20 mouse cellular contexts compared by ENCODE assay signal in the genomic region with DNA sequence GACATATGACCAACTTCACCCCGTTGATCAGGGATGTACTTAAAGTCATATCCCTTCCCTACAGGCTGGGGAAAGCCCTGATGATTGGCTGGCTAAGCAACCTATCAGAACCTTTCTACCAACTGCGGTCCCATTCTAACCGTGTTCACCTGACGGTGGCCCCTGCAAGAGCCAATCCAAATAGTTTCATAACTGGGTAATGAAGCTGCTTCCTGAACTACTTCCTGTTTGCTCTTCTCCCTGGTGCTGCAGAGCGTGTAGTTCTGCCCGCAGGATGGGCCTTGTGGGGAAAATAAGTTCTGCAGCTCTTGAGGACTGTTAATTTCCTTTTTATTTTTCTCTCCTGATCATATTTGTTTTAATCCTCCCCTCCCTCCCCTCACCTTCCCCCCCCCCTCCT.
DNase-seq lines count a peak whose midpoint lies in the region; ATAC-seq and TF ChIP-seq lines count a peak whose summit lies in the region.
"Had no signal": no experiment of that assay in that cellular context is flagged by ENCODE, and none has a peak within 500 bp of the region (broad histone marks: within the 10 kb centered on the region; RNA-seq: fewer than 3 reads in every experiment).

No protein-coding gene starts in this region.

- TF ChIP-seq POLR2A in testis, adult 2 months (IDR thresholded peaks at IDR 0.05; ENCODE audit: control insufficient read depth, low read depth, low read length) = no peak; the same call in 1 of the 2 replicates

- no peaks in the 10 kb centered on the region for H3K27me3 ChIP-seq in testis, adult 2 months (ENCODE audit: control insufficient read depth, insufficient read depth, low read length)
- H3K27me3 ChIP-seq: CH12.LX; embryonic facial prominence, embryonic 12.5 days; forebrain, embryonic 15.5 days; heart, embryonic 13.5 days; hindbrain, embryonic 12.5 days had no signal

- H3K4me1 ChIP-seq in testis, adult 2 months (ENCODE audit: control insufficient read depth, insufficient read depth, low read length) = peaks cover 7% of the 10 kb centered on the region; the same call in 1 of the 2 replicates
- H3K4me1 ChIP-seq: forebrain, embryonic 15.5 days had no signal

- H3K36me3 ChIP-seq in testis, adult 2 months (ENCODE audit: control insufficient read depth, insufficient read depth, low read length) = no peaks in the 10 kb centered on the region
- H3K36me3 ChIP-seq: embryonic facial prominence, embryonic 12.5 days; forebrain, embryonic 15.5 days; hindbrain, embryonic 12.5 days had no signal

- TF ChIP-seq CTCF in testis, adult 2 months (IDR thresholded peaks at IDR 0.05; ENCODE audit: control insufficient read depth, insufficient read depth, insufficient replicate concordance, low read depth, low read length) = no peak

- H3K27ac ChIP-seq in testis, adult 2 months (ENCODE audit: control insufficient read depth, insufficient read depth, low read depth, low read length) = no peak overlapping the region
- H3K27ac ChIP-seq: embryonic facial prominence, embryonic 12.5 days; forebrain, embryonic 15.5 days; heart, embryonic 13.5 days; hindbrain, embryonic 12.5 days had no signal

- no peak for DNase-seq in testis, postnatal 10 days (ENCODE audit: low spot score)
- no peak for DNase-seq in adrenal gland, postnatal 10 days
- DNase-seq in liver = no peak
- DNase-seq: adrenal gland, postnatal 14 days; cerebellum, adult 2 months; cerebellum, postnatal 14 days; gastrocnemius, postnatal 10 days; heart, postnatal 36 days had no signal

- peak overlapping the region; percentile 49 for H3K4me3 ChIP-seq in testis, adult 2 months (ENCODE audit: control insufficient read depth, low read depth, low read length)
- H3K4me3 ChIP-seq: embryonic facial prominence, embryonic 12.5 days; forebrain, embryonic 15.5 days; heart, embryonic 13.5 days; hindbrain, embryonic 12.5 days had no signal

- ATAC-seq in common myeloid progenitor, adult 5-6 weeks (replicated peaks; ENCODE audit: low read depth, poor library complexity, severe bottlenecking) = peak; percentile 65; the same call in 1 of the 2 replicates
- peak; percentile 68 for ATAC-seq in neutrophil, adult 5-6 weeks (ENCODE audit: extremely low read depth, insufficient number of reproducible peaks, low FRiP score, poor library complexity, severe bottlenecking)
- ATAC-seq in frontal cortex, adult (ENCODE audit: low TSS enrichment) = no peak
- ATAC-seq: forebrain, embryonic 15.5 days; hindbrain, embryonic 16.5 days; inflammation-experienced regulatory T-cells, adult 6 months; intestine, postnatal 0 days had no signal
